Mouse (Mus musculus) left cerebral cortex, postnatal 10 days (tissue): ENCODE results near the gene Pcdh15. TPM values are rescaled to one million over a fixed set of nuclear protein-coding genes. Genes with fewer than 3 reads are reported as not detected.

ENCODE experiments used
- DNase-seq, 2 experiments: peaks; one replicate each; pipeline ENCODE4 v3.0.0; 2021 to 2022; ENCODE audit warnings: low spot score in 2 of 2, mixed read lengths in 1 of 2; ENCODE audit errors: extremely low spot score in 1 of 2
- intact Hi-C: fragments of 180-260 bp; cut with DNase I; formaldehyde crosslinking; loops from one replicate; pipeline ENCODE4 v1.15.1; 2025
- total RNA-seq, 2 experiments: library from RNA; stranded (reverse); gene quantifications; 2 replicates each; pipeline ENCODE4 v1.2.3; 2021

Pcdh15 gene
- total RNA-seq, 2 experiments from 2014 or later, result 36.5 TPM

GRCm38 (mm10) chr10:73301951-73302350 is 202.8 kb downstream of the Pcdh15 start:
- DNase-seq, result no peak
- intact Hi-C loops, result no loop called here

- DNase-seq, result no peak
- intact Hi-C loops, result no loop called here
Observed at GRCm38 (mm10) chr10:73306677-73307076, 207.5 kb downstream of the Pcdh15 start.

GRCm38 (mm10) chr10:73326861-73327260 is 227.7 kb downstream of the Pcdh15 start:
- DNase-seq, result no peak
- intact Hi-C loops, result no loop called here

GRCm38 (mm10) chr10:73333426-73333825 is 234.3 kb downstream of the Pcdh15 start:
- no peak for DNase-seq
- intact Hi-C loops, result no loop called here

GRCm38 (mm10) chr10:73379001-73379400 is 279.9 kb downstream of the Pcdh15 start:
- DNase-seq, result no peak
- intact Hi-C loops, result no loop called here

- no peak for DNase-seq
- intact Hi-C loops, result no loop called here
Observed at GRCm38 (mm10) chr10:73384003-73384402, 284.9 kb downstream of the Pcdh15 start.

- no peak for DNase-seq
- intact Hi-C loops, result no loop called here
Observed at GRCm38 (mm10) chr10:73400426-73400825, 301.3 kb downstream of the Pcdh15 start.

- DNase-seq, result no peak
- intact Hi-C loops, result no loop called here
Observed at GRCm38 (mm10) chr10:73425408-73425807, 326.3 kb downstream of the Pcdh15 start.

- peak in 1 of 2 experiments; percentile 17 for DNase-seq
- intact Hi-C loops, result no loop called here
Observed at GRCm38 (mm10) chr10:73431345-73431744, 332.2 kb downstream of the Pcdh15 start.

- DNase-seq, result no peak
- intact Hi-C loops, result no loop called here
Observed at GRCm38 (mm10) chr10:73484082-73484481, 384.9 kb downstream of the Pcdh15 start.

GRCm38 (mm10) chr10:73491654-73492053 is 392.5 kb downstream of the Pcdh15 start:
- intact Hi-C loops, result no loop called here
- DNase-seq, result no peak

GRCm38 (mm10) chr10:73514846-73515245 is 415.7 kb downstream of the Pcdh15 start:
- intact Hi-C loops, result no loop called here
- no peak for DNase-seq

- intact Hi-C loops, result no loop called here
- DNase-seq, result no peak
Observed at GRCm38 (mm10) chr10:73515742-73516141, 416.6 kb downstream of the Pcdh15 start.

- DNase-seq, result no peak
- intact Hi-C loops, result no loop called here
Observed at GRCm38 (mm10) chr10:73519438-73519837, 420.3 kb downstream of the Pcdh15 start.

GRCm38 (mm10) chr10:73552831-73553230 is 453.7 kb downstream of the Pcdh15 start:
- intact Hi-C loops, result no loop called here
- peak in 1 of 2 experiments; percentile 20 for DNase-seq

GRCm38 (mm10) chr10:73564216-73564615 is 465.1 kb downstream of the Pcdh15 start:
- intact Hi-C loops, result no loop called here
- DNase-seq, result peak in 1 of 2 experiments; percentile 16

- intact Hi-C loops, result no loop called here
- DNase-seq, result no peak
Observed at GRCm38 (mm10) chr10:73574711-73575297, 475.7 kb downstream of the Pcdh15 start.

- intact Hi-C loops, result no loop called here
Observed at GRCm38 (mm10) chr10:73667501-73667900, 568.4 kb downstream of the Pcdh15 start.

GRCm38 (mm10) chr10:73700519-73701286 is 601.6 kb downstream of the Pcdh15 start:
- intact Hi-C loops, result no loop called here
- no peak for DNase-seq

More at GRCm38 (mm10) chr10:73667501-73667900, 568.4 kb downstream of the Pcdh15 start:
- no peak for DNase-seq

- no peak for DNase-seq
Observed at GRCm38 (mm10) chr10:73725566-73726240, 626.6 kb downstream of the Pcdh15 start.

More at GRCm38 (mm10) chr10:73725566-73726240, 626.6 kb downstream of the Pcdh15 start:
- intact Hi-C loops, result no loop called here
